Mouse (Mus musculus) neutrophil, adult 5-6 weeks (primary cell): ENCODE data around the gene Olfr517. TPM values are rescaled to one million over a fixed set of nuclear protein-coding genes. Genes with fewer than 3 reads are reported as not detected.

Source experiments
- ATAC-seq: fragments of 151-379, 151-347 bp; 2 replicates; pipeline ENCODE4 v1.8.0; 2017; ENCODE audit warnings: mild to moderate bottlenecking, moderate TSS enrichment; ENCODE audit not compliant: insufficient number of reproducible peaks, poor library complexity, low FRiP score, severe bottlenecking; ENCODE audit errors: extremely low read depth
- total RNA-seq: library from RNA; stranded (forward); fragments of 200-1000 nt; gene quantifications from 2 replicates; pipeline ENCODE4 v1.2.3, GENCODE M21; 2017

Gene Olfr517
- not detected in 2 replicates for total RNA-seq

- no peak for ATAC-seq
Measured at GRCm38 (mm10) chr7:108872279-108872678, at the start of gene Olfr517. Gene Olfr517, minus strand, starts transcription at chr7:108872379.

- ATAC-seq: no peak
Measured at GRCm38 (mm10) chr7:108903969-108904368, 31.8 kb upstream of the Olfr517 start.

GRCm38 (mm10) chr7:108894320-108894719 lies 22.1 kb upstream of the Olfr517 start, which contains the start of gene Olfr519:
Gene Olfr519, minus strand, starts transcription at chr7:108894420.
- ATAC-seq: no peak

GRCm38 (mm10) chr7:108884906-108885305 lies 12.7 kb upstream of the Olfr517 start, which contains the start of gene Olfr518:
Gene Olfr518, minus strand, starts transcription at chr7:108885006.
- no peak for ATAC-seq

- ATAC-seq: no peak
Measured at GRCm38 (mm10) chr7:108850429-108850828, 21.8 kb downstream of the Olfr517 start, which contains the start of gene Olfr516. Gene Olfr516, minus strand, starts transcription at chr7:108850529.

- ATAC-seq: no peak
Measured at GRCm38 (mm10) chr7:108825897-108826296, 46.3 kb downstream of the Olfr517 start, which contains the start of gene Olfr514. Gene Olfr514, minus strand, starts transcription at chr7:108825997.

Other genes with a start within 250 kb of the Olfr517 start
- not detected in 2 replicates for gene Olfr508, start 242.4 kb downstream of the Olfr517 start, total RNA-seq
- 0.12 TPM in 1 of 2 replicates, not detected in the other for gene Olfr509, start 220.5 kb downstream of the Olfr517 start, total RNA-seq
- not detected in 2 replicates for gene Olfr510, start 206.0 kb downstream of the Olfr517 start, total RNA-seq
- gene Olfr512, start 159.1 kb downstream of the Olfr517 start, total RNA-seq: not detected in 2 replicates
- gene Olfr513, start 121.4 kb downstream of the Olfr517 start, total RNA-seq: not detected in 2 replicates
- gene Olfr514, start 46.4 kb downstream of the Olfr517 start, total RNA-seq: not detected in 2 replicates
- gene Olfr516, start 21.9 kb downstream of the Olfr517 start, total RNA-seq: not detected in 2 replicates
- not detected in 2 replicates for gene Olfr518, start 12.6 kb upstream of the Olfr517 start, total RNA-seq
- gene Olfr519, start 22.0 kb upstream of the Olfr517 start, total RNA-seq: not detected in 2 replicates
- gene Nlrp10, start 57.8 kb upstream of the Olfr517 start, total RNA-seq: 1.4 and 2.2 TPM in 2 replicates
- 72.0 and 82.4 TPM in 2 replicates for gene Eif3f, start 62.0 kb upstream of the Olfr517 start, total RNA-seq
- gene Tub, start 78.0 kb upstream of the Olfr517 start, total RNA-seq: 0.70 and 1.8 TPM in 2 replicates
- gene Ric3, start 211.0 kb upstream of the Olfr517 start, total RNA-seq: 0.35 TPM in 1 of 2 replicates, not detected in the other